Mouse (Mus musculus) cortical plate, adult 2 months (tissue): ENCODE measurements at regions not wholly inside any gene's neighbourhood (a gene's known extent, or its start where the extent isn't known, plus 50 kb on each side); places are given as distances from the start of the nearest gene placed in this dataset.

Experiments used
- H3K27ac ChIP-seq: fragments of 200-500 bp; 2 replicates; pipeline ENCODE4 v1.5.1; 2012; ENCODE audit warnings: low read length, control low read depth, inconsistent platforms; ENCODE audit not compliant: insufficient read depth
- H3K4me1 ChIP-seq: fragments of 200-500 bp; 2 replicates; pipeline ENCODE4 v1.6.1; 2011; ENCODE audit warnings: low read length; ENCODE audit not compliant: control insufficient read depth, insufficient read depth
- H3K4me3 ChIP-seq: fragments of 200-500 bp; 2 replicates; pipeline ENCODE4 v1.5.1; 2011; ENCODE audit warnings: mild to moderate bottlenecking, low read length, control low read depth; ENCODE audit not compliant: insufficient read depth
- CTCF ChIP-seq: fragments of 200-500 bp; IDR thresholded peaks from 2 replicates; pipeline ENCODE4 v1.5.1; 2011; ENCODE audit warnings: mild to moderate bottlenecking, control low read depth, low read length; ENCODE audit not compliant: insufficient read depth; ENCODE audit errors: extremely low read depth
- POLR2A ChIP-seq: fragments of 200-500 bp; IDR thresholded peaks from 2 replicates; pipeline ENCODE4 v1.6.1; 2011; ENCODE audit warnings: mild to moderate bottlenecking, low read length, control low read depth; ENCODE audit not compliant: insufficient read depth; ENCODE audit errors: extremely low read depth

DNA sequence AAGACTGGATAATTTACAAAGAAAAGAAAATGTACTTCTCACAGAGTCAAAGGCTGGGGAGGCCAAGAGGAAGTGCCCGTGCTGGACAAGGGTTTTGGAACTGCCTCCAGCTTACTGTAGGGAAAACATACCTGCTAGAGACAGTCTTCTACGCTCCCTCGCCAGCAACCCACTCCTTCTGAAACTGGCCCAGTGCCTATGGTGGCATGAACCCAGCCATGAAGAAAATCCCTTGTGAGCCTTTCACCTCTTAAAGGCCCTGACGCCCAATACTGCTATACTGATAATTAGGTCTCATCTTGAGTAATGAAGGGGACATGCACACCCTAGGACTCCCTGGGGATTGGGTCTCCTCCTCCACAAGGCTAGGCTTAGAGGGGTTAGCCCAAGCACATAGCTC lies 76.6 kb upstream of the Syt6 start:
- Histone ChIP-seq H3K4me1 (peaks cover 3% of the 10 kb centered on the region; the same call in 1 of the 2 replicates), H3K27ac (no peak overlapping the region), H3K4me3 (no peak overlapping the region)
- TF ChIP-seq POLR2A (no peak), CTCF (no peak)

DNA sequence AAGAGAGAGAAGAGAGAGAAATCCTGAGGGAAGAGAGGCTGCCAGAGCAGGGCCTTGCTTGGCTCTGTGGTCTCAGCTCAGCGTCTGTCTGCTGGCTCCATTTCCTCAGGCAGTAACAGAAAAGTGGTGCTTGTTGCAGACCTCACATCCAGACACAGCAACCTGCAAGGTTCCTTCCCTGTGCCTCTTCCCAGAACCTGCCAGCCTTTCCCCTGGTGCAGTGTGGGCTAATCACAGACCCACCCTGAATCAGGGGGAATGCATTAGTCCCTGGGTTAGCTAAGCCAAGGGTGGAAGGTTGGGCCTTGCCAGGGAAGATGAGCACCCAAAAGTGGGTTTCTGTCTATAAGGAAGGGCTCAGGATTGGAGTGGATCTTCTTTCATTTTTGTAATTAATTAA lies 75.2 kb upstream of the Syt6 start:
- Histone ChIP-seq H3K27ac (no peak overlapping the region), H3K4me1 (peaks cover 3% of the 10 kb centered on the region; the same call in 1 of the 2 replicates), H3K4me3 (no peak overlapping the region)
- no peak for TF ChIP-seq CTCF
- no peak for TF ChIP-seq POLR2A

- no peak overlapping the region for H3K27ac ChIP-seq
- H3K4me1 ChIP-seq, result peaks cover 3% of the 10 kb centered on the region; the same call in 1 of the 2 replicates
- TF ChIP-seq CTCF (no peak), POLR2A (no peak)
- H3K4me3 ChIP-seq, result no peak overlapping the region
These were observed 74.7 kb upstream of the Syt6 start for GRCm38 (mm10) chr3:103500366-103500765.

GRCm38 (mm10) chr3:103504160-103504559 lies 70.9 kb upstream of the Syt6 start:
- H3K27ac ChIP-seq, result no peak overlapping the region
- TF ChIP-seq POLR2A, result no peak
- TF ChIP-seq CTCF, result no peak
- no peaks in the 10 kb centered on the region for H3K4me1 ChIP-seq
- H3K4me3 ChIP-seq, result no peak overlapping the region

DNA sequence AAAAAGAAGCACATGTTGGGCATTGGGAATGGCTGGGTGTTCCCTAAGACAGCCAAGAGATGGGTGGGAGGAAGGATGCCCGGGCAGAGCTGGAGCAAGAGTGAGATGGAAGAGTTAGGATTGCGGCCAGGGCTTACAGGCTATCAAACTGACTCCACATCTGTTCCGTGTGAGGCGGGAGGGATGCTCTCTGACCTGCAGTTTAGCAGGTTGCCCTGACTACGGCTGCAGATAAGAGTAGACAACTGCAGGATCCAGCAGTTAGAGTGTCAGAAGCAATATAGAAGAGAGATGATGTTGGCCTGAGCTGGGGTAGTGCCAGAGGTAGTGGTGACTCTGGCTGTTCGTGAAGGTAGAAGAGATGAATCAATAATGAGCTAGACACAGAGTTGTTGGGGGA lies 61.6 kb upstream of the Syt6 start:
- Histone ChIP-seq H3K27ac (no peak overlapping the region), H3K4me1 (peaks cover under 1% of the 10 kb centered on the region; the same call in 1 of the 2 replicates), H3K4me3 (no peak overlapping the region)
- TF ChIP-seq CTCF (no peak), POLR2A (no peak)

- no peak overlapping the region for H3K4me3 ChIP-seq
- TF ChIP-seq POLR2A (no peak), CTCF (no peak)
- no peak overlapping the region for H3K27ac ChIP-seq
- H3K4me1 ChIP-seq, result peaks cover 2% of the 10 kb centered on the region; the same call in 1 of the 2 replicates
These were observed 61.0 kb upstream of the Syt6 start for GRCm38 (mm10) chr3:103514061-103514460.

DNA sequence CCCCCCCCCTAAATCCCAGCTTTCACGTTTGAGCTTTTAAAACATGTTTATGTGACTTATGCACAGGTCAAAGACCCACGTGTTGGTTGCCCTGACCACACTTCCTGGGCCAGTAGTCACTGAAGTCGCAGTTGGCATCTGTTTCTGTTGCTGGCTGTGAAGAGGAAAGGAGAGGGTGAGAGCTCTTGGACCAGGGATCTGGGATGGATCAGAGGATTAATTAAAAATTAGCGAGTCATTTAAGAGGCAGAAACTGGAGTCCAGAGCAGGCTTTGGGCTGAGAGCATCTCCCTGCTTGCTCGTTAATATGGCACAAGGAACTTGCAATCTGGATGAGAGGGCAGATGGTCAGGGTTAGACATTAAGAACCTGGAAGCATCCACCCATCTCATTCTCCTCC lies 59.1 kb upstream of the Syt6 start:
- TF ChIP-seq CTCF, result no peak
- no peak for TF ChIP-seq POLR2A
- Histone ChIP-seq H3K27ac (no peak overlapping the region), H3K4me3 (no peak overlapping the region)

DNA sequence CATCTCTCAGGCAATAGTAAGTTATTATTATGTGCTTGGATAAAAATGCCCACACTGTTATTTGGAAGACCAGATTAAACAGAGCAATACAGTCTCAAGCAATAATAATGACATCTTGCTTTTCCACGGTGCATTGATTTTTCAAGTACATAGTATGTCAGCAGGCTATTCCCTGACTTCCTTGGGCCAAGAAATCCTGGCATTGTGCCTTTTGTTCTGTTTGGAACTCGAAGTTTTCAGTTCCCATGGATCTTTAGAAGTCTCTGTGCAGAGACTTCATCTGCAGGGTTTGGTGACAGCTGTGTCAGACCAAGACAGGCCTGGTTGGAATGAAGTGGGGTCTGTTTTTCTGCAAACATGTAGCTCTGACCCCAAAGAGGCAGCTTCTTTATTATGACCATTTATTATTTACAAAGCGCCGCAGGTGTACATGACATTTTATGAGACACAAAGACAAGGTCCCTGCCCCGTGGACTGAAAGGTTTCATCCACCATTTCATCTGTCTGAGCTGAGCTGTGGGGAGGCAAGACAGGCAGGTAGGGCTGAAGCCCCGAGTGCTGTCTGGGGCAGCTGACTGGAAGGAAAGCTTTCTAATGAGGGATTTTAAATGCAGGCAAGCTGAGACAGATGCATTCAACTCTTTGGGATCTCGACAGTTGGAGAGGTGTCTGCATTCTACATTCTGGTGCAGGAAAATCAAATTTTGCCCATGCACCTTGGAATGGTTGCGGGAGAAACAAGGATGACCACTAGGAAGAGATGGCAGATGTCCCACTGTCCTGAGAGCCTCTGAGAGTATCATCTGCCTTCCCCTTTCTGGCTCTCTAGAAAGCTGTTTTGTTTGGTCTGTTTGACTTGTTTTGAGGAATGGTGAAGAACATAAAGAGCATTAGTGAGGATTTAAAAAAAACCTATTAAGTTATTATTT lies 57.4 kb upstream of the Syt6 start:
- Histone ChIP-seq H3K27ac (no peak overlapping the region), H3K4me1 (peaks cover 2% of the 10 kb centered on the region; the same call in 1 of the 2 replicates), H3K4me3 (no peak overlapping the region)
- TF ChIP-seq POLR2A (no peak), CTCF (no peak)

More for the DNA sequence above, 59.1 kb upstream of the Syt6 start:
- H3K4me1 ChIP-seq, result peaks cover 2% of the 10 kb centered on the region; the same call in 1 of the 2 replicates

DNA sequence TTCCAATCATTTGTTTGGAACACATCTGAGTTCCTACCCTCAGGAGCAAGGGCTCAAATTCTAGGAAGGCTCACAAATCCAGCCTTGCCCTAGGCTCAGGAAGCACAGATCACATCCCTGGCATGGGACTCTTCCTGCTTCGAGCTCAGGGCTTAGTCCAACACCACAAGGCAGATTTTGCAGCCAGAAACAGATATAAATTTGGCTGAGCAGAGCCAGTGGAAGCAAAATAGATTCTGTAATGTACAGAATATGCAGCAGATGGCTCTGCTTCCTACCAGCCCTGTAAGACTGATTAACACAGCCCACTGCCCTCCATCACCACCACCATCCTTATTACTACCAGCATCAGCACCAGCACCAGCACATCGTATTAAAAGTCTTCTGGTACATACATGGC lies 56.4 kb upstream of the Syt6 start:
- no peak overlapping the region for H3K27ac ChIP-seq
- no peak overlapping the region for H3K4me3 ChIP-seq
- peaks cover 2% of the 10 kb centered on the region; the same call in 1 of the 2 replicates for H3K4me1 ChIP-seq
- TF ChIP-seq POLR2A, result no peak
- TF ChIP-seq CTCF, result peak; percentile 15; the same call in 1 of the 2 replicates
